ENCODE assay signal across 7 mouse cellular contexts in the genomic region with DNA sequence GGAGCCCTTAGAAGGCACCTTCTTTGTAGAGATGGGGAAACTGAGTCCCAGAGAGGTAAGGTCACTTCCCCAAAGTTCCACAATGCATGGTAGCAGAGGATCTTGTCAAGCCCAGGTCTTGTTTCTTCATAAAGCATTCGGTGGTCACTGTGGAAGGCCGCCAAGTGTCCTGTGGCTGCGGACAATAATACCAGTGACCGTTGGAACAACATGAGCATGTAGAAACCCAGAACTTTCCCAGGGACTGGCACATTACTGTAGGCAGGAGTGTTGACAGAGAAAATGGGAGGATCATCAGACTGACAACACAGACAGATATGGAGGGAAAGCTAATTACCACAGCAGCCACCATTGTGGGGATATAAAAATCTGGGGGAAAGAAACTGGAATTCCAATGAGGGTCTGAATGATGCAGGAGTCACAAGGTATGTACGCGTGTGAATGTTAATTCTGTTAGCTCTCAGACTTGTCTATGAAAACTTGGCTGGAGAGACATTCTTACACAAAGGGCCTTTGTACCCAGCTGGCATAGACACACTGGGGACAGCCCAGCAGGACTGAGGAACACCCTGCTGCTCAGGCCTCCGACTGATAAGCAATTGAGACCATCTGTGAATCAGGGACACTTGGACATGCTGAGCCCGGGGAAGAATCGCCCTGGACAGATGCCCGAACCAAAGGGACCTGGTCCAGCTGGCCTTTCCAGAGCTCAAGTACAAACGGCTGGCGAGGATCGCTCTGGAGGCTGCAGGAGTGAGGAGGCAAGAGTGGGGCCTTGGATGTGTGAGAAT. TPM values are rescaled to one million over a fixed set of nuclear protein-coding genes. Genes with fewer than 3 reads are reported as not detected.
DNase-seq lines count a peak whose midpoint lies in the region; ATAC-seq and TF ChIP-seq lines count a peak whose summit lies in the region.

No protein-coding gene starts in this region.

- no peaks in the 10 kb centered on the region for H3K27me3 ChIP-seq in hindbrain, embryonic 14.5 days (ENCODE audit: control insufficient read depth, insufficient read depth, low read length)

- H3K27ac ChIP-seq in gastrocnemius, adult 2 months, result peak overlapping the region; percentile 58
- H3K27ac ChIP-seq in hindbrain, embryonic 14.5 days, result peak overlapping the region; percentile 79

- H3K4me1 ChIP-seq in hindbrain, embryonic 14.5 days (replicated peaks; ENCODE audit: control insufficient read depth, insufficient read depth, low read length), result peaks cover 7% of the 10 kb centered on the region; the same call in 1 of the 2 replicates

- intact Hi-C loops in gastrocnemius, adult 2 months (cut with DNase I), result no loop called here

- no peaks in the 10 kb centered on the region for H3K9me3 ChIP-seq in hindbrain, embryonic 14.5 days (ENCODE audit: control insufficient read depth, low read length)

- DNase-seq in adrenal gland, postnatal 10 days, result peak; percentile 89
- peak; percentile 93 for DNase-seq in cerebellum, adult 9-11 months
- DNase-seq in gastrocnemius, adult 2 months, result peak; percentile 94
- DNase-seq in hindbrain, embryonic 14.5 days (ENCODE audit: low spot score), result peak; percentile 65
- DNase-seq in lung, adult 18-20 months, result peak; percentile 67 to 75
- peak; percentile 80 for DNase-seq in ovary, postnatal 36 days (ENCODE audit: low spot score)

- no peak for TF ChIP-seq CTCF in gastrocnemius, adult 2 months (IDR thresholded peaks at IDR 0.05)

- H3K4me3 ChIP-seq in gastrocnemius, adult 2 months, result no peak overlapping the region
- H3K4me3 ChIP-seq in hindbrain, embryonic 14.5 days (replicated peaks; ENCODE audit: low read length), result no peak overlapping the region

- H3K9ac ChIP-seq in hindbrain, embryonic 14.5 days, result no peak overlapping the region

- WGBS in hindbrain, embryonic 14.5 days, result 32% methylated on average over 13 of the region's 13 CpGs

- H3K36me3 ChIP-seq in hindbrain, embryonic 14.5 days (replicated peaks; ENCODE audit: control insufficient read depth, insufficient read depth), result no peaks in the 10 kb centered on the region

- peak overlapping the region; percentile 0; the same call in 1 of the 2 replicates for H3K4me2 ChIP-seq in hindbrain, embryonic 14.5 days (replicated peaks)

- peak; percentile 93 for ATAC-seq in hindbrain, embryonic 14.5 days (ENCODE audit: low FRiP score)
- no peak for ATAC-seq in monocyte, adult 5-6 weeks (replicated peaks; ENCODE audit: insufficient number of reproducible peaks, low FRiP score, low TSS enrichment, poor library complexity, severe bottlenecking)

RNA-seq across cellular contexts. Expression of a gene that starts 9.3 kb away (rescaled TPM):
- 1 to 10 TPM in 1 of 2 experiments, under 1 TPM in 1; 0.90 to 1.8 TPM for total RNA-seq in adrenal gland, postnatal 10 days (2021)
- under 1 TPM in 1 of 2 experiments, not detected in 1; 0.15 TPM for total RNA-seq in gastrocnemius, adult 2 months (2021)
- polyA plus RNA-seq in hindbrain, embryonic 14.5 days (2014; fragmentation: Nextera tagmentation; extraction: Ambion mirVana), result 2.0 and 2.1 TPM in 2 replicates
- not detected in 3 replicates for total RNA-seq in monocyte, adult 5-6 weeks (2017)

RNA-seq across cellular contexts. Expression of a gene that starts 22.9 kb away (rescaled TPM):
- total RNA-seq in adrenal gland, postnatal 10 days (2021), result 100 to 1,000 TPM; 149 to 153 TPM
- total RNA-seq in gastrocnemius, adult 2 months (2021), result 100 to 1,000 TPM in 1 of 2 experiments, 10 to 100 TPM in 1; 91.5 to 112 TPM
- polyA plus RNA-seq in hindbrain, embryonic 14.5 days (2014; fragmentation: Nextera tagmentation; extraction: Ambion mirVana), result 79.8 and 89.2 TPM in 2 replicates
- 182 to 250 TPM (median 202 TPM) in 3 replicates for total RNA-seq in monocyte, adult 5-6 weeks (2017)

RNA-seq across cellular contexts. Expression of a gene that starts 55.1 kb away (rescaled TPM):
- total RNA-seq in adrenal gland, postnatal 10 days (2021), result 10 to 100 TPM; 59.2 to 60.8 TPM
- total RNA-seq in gastrocnemius, adult 2 months (2021), result 10 to 100 TPM; 67.6 to 83.7 TPM
- 77.9 and 89.6 TPM in 2 replicates for polyA plus RNA-seq in hindbrain, embryonic 14.5 days (2014; fragmentation: Nextera tagmentation; extraction: Ambion mirVana)
- 83.5 to 103 TPM (median 93.7 TPM) in 3 replicates for total RNA-seq in monocyte, adult 5-6 weeks (2017)
